22 mouse cellular contexts compared by ENCODE assay signal in genomic region chr6:50840826-50841225, GRCm38 (mm10).
"Had no signal": no experiment of that assay in that cellular context is flagged by ENCODE, and none has a peak within 500 bp of the region (broad histone marks: within the 10 kb centered on the region; RNA-seq: fewer than 3 reads in every experiment).

No protein-coding gene starts in this region.

- H3K36me3 ChIP-seq: limb, embryonic 12.5 days; limb, embryonic 15.5 days; liver, embryonic 12.5 days; liver, embryonic 15.5 days; neural tube, embryonic 13.5 days; stomach, embryonic 15.5 days had no signal

- ATAC-seq: intestine, postnatal 0 days; liver, embryonic 12.5 days had no signal

- H3K4me2 ChIP-seq: limb, embryonic 12.5 days; limb, embryonic 15.5 days; liver, embryonic 12.5 days; liver, embryonic 15.5 days; midbrain, embryonic 11.5 days; neural tube, embryonic 13.5 days; stomach, embryonic 15.5 days had no signal

- H3K4me3 ChIP-seq: layer of hippocampus, adult 2 months; limb, embryonic 12.5 days; limb, embryonic 15.5 days; liver, embryonic 12.5 days; liver, embryonic 15.5 days; myocyte; neural tube, embryonic 13.5 days; stomach, embryonic 15.5 days had no signal

- DNase-seq: kidney, adult 2 months; kidney, postnatal 25 days; layer of hippocampus, adult 9-11 months; lung, adult 2 months; lung, postnatal 14 days; lung, postnatal 4 days; midbrain, embryonic 14.5 days; right cerebral cortex, adult 18-20 months; right cerebral cortex, postnatal 25 days; spleen, adult 18-20 months; thymus, postnatal 25 days had no signal

- H3K27ac ChIP-seq: kidney, postnatal 0 days; layer of hippocampus, adult 2 months; limb, embryonic 12.5 days; limb, embryonic 15.5 days; liver, embryonic 12.5 days; liver, embryonic 15.5 days; neural tube, embryonic 13.5 days; stomach, embryonic 15.5 days had no signal

- H3K27me3 ChIP-seq: limb, embryonic 15.5 days; liver, embryonic 12.5 days; liver, embryonic 15.5 days; neural tube, embryonic 13.5 days; stomach, embryonic 15.5 days had no signal

- H3K4me1 ChIP-seq: limb, embryonic 12.5 days; liver, embryonic 12.5 days; liver, embryonic 15.5 days; neural tube, embryonic 13.5 days; stomach, embryonic 15.5 days had no signal

- H3K9ac ChIP-seq: limb, embryonic 12.5 days; limb, embryonic 15.5 days; liver, embryonic 12.5 days; liver, embryonic 15.5 days; neural tube, embryonic 13.5 days; stomach, embryonic 15.5 days had no signal

- H3K9me3 ChIP-seq: limb, embryonic 12.5 days; limb, embryonic 15.5 days; liver, embryonic 12.5 days; liver, embryonic 15.5 days; neural tube, embryonic 13.5 days; stomach, embryonic 15.5 days had no signal
